Mouse (Mus musculus): ENCODE data around the gene Mfsd12.

Gene Mfsd12

GRCm38 (mm10) chr10:81356991-81357844 lies at the start of gene Mfsd12:
Gene Mfsd12 (plus strand): TSS chr10:81357491.
- DNase-seq (ENCODE audit: low read depth), result peak; percentile 81

GRCm38 (mm10) chr10:81309571-81309970 lies 47.7 kb upstream of the Mfsd12 start:
- no peak for DNase-seq (ENCODE audit: low read depth)

DNA sequence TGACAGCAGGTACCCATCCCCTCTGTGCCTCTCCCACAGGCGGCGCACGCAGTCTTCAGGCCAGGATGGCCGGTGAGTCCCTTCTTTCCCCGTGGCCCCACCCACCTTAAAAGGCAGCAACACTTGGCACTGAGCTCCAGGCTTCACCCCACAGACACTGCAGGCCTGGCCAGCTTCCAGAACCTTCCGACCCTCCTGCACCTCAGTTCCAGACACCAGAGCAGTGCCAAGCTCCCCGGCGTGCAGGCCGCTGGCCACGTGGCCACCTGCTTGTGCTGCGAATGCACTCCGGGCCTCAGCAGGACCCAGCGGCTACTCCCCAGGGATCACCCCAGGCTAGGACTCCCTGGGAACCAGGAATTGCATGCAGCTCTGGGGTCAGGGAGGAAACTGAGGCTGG lies 43.7 kb upstream of the Mfsd12 start:
- no peak for DNase-seq (ENCODE audit: low read depth)

GRCm38 (mm10) chr10:81314201-81314600 lies 43.1 kb upstream of the Mfsd12 start:
- DNase-seq (ENCODE audit: low read depth), result no peak

DNA sequence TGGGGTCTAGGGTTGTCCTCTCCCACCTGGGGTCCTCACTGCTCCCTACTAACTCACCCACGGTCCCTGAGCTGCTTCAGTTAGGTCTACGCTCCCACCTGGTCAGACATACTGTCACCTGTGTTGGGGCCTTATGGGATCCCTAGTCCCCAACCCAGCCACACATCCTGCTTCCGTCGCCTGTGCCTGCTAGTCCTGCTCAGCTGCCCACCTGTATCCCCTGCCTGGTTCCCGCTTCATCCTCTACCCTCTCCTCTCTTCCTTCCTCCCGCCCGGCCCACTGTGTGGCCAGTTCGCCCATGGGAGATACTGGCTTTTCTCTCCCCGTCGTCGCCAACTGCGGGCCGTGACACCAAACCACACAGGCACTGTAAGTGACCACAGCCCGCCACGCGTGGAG lies 41.7 kb upstream of the Mfsd12 start:
- no peak for DNase-seq (ENCODE audit: low read depth)

- DNase-seq (ENCODE audit: low read depth), result no peak
Observed at GRCm38 (mm10) chr10:81316338-81317060, 40.8 kb upstream of the Mfsd12 start.

- no peak for DNase-seq (ENCODE audit: low read depth)
Observed at GRCm38 (mm10) chr10:81317273-81317672, 40.0 kb upstream of the Mfsd12 start.

- no peak for DNase-seq (ENCODE audit: low read depth)
Observed at GRCm38 (mm10) chr10:81318589-81319329, 38.5 kb upstream of the Mfsd12 start.

GRCm38 (mm10) chr10:81319330-81319699 lies 38.0 kb upstream of the Mfsd12 start:
- no peak for DNase-seq (ENCODE audit: low read depth)

DNA sequence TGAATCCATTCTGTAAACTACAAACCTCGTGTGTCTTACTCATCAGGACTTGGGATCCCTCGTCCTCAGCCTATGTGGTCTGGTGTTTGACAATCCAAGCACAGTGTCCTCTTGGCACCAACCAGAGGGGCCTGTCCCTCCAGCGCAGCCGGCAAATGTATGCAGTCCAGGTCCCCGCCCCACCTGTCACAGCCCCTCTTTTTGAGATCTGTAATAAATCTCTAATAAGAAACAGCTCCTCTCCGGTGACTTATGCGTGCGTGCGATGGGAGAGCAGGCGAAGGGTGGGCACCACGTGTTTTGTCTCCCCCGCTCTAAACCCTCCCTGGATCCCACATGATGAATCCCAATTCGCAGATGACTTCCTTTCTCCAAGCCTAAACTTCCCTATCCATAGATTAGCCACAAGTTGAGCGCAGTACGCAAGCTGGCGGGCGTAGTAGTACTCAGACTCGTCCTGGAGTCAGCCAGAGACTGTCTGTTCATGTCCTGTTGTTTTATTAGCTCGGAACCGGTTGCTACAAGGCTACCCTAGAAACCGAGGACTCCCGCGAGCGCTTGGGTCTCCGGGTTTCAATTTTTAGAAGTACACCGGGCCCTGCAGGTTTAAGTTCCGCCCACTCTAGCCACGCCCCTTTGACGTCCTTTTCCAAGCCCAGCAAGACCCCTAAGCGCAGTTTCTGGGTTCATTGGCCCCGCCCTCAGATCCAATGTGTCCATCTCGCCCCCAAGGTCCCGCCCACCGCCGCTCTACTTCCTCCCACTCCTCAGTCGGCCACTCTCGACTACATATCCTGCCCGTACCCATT lies 37.3 kb upstream of the Mfsd12 start:
- DNase-seq (ENCODE audit: low read depth), result peak; percentile 100

- peak; percentile 100 for DNase-seq (ENCODE audit: low read depth)
Observed at GRCm38 (mm10) chr10:81320550-81321347, 36.5 kb upstream of the Mfsd12 start, which contains the start of gene Cactin. Gene Cactin (plus strand): TSS chr10:81321103.

DNA sequence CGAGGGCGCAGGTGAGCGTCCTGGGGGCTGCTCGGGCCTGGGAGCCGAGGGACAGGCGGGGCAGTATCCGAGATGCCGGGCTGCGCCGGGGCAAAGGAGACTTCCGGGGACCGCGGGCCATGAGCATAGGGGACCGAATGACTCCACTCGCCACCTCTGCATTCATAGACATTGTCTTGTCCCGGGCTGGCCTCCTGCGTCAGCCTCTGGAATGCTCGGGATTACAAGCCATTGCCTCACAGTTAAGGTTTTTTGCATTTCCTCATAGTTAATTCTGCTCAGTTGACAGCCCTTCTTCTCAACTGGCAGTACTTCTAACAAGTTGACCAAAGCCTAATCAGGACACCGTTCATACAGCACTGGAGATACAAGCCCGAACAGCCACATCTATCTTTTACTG lies 35.9 kb upstream of the Mfsd12 start:
- DNase-seq (ENCODE audit: low read depth), result no peak

- DNase-seq (ENCODE audit: low read depth), result no peak
Observed at GRCm38 (mm10) chr10:81322444-81322843, 34.8 kb upstream of the Mfsd12 start.

- no peak for DNase-seq (ENCODE audit: low read depth)
Observed at GRCm38 (mm10) chr10:81323141-81323775, 34.0 kb upstream of the Mfsd12 start.

GRCm38 (mm10) chr10:81323791-81324530 lies 33.3 kb upstream of the Mfsd12 start:
- no peak for DNase-seq (ENCODE audit: low read depth)

DNA sequence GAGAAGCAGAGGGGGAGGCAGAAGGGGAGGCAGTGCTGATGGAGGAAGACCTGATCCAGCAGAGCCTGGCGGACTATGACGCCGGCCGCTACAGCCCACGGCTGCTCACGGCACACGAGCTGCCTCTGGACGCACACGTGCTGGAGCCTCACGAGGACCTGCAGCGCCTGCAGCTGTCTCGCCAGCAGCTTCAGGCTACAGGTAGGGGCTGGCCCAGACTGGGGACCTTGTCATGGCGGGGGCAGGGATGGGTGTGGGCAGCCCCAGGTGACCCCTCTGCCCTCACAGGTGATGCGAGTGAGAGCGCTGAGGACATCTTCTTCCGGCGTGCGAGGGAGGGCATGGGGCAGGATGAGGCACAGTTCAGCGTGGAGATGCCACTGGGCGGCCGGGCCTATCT lies 32.1 kb upstream of the Mfsd12 start:
- no peak for DNase-seq (ENCODE audit: low read depth)

DNA sequence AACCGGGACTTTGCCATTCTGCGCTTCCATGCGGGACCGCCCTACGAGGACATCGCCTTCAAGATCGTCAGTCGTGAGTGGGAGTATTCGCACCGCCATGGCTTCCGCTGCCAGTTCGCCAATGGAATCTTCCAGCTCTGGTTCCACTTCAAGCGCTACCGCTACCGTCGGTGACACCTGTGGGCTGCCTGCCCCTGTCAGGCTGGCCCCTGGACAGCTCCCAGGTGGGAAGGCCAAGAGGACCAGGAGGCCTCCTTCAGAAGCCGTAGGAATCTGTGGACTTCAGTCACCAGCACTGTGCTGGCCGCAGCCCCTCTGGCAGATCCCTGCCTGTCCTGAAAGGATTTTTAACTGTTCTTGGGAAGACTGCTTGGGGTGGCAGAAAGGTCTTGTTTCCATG lies 31.5 kb upstream of the Mfsd12 start:
- no peak for DNase-seq (ENCODE audit: low read depth)

DNA sequence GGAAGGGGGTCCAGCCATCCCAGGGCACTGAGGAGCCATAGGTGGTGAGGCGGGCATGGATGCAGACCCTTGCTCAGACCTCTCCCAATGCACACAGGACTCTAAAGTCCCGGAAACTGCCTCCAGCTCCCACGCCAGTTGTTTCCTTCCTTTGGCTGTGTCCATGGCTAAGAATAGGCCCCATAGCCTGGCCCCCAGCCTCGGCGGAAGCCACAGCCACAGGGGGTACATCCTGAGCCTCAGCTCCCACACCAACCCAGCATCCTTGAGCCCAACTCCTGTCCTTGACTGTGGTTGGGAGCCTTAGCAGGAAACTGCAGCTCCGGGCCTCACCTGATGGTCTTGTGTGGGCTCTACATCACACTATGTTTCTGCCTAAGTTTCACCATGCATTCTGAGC lies 30.4 kb upstream of the Mfsd12 start:
- no peak for DNase-seq (ENCODE audit: low read depth)

DNA sequence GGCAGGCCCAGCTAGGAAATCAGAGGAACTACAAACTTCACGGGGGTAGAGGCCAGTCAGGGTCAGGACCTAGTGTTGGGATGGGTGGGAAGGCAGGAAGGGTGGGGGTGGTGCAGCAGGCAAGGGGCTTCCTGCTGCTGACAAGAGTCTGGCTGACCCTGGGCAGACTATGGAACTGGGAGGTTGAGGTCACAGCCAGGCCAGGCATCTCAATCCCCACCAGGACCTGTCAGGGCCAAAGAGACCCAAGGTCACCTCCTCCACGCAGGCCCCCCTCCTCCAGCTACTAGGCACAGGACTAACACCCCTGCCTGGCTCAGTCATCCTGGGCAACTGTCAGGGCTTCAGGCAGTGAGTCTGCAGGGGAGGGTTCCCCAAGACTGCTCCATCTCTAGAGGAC lies 29.3 kb upstream of the Mfsd12 start:
- DNase-seq (ENCODE audit: low read depth), result no peak

DNA sequence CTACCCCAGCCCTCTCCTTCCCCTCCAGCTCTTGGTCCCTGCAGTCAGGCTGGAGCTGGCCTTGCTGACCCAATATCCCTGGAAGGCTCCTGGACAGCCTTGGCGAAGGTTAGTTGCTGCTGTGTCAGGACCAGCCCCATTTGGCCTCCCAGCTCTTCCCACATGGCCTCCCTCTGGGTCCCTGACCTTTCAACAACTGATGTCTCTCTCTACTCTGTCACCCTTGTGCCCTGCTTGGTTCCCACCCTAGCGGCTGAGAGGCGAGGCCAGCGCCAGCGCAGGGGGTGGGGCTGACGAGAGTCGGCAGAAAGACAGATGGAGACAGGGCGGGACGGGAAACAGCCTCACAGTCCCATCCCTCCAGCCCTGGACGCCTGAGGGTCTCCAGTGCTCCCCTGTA lies 28.9 kb upstream of the Mfsd12 start, which contains the start of gene Tbxa2r:
Gene Tbxa2r, plus strand, starts transcription at position 346 of the 400 bp plus-strand sequence.
- no peak for DNase-seq (ENCODE audit: low read depth)

Measured in c-Kit-positive CD71-negative TER-119-negative erythroid progenitor cells, embryonic 14.5 days (primary cell).